Mouse (Mus musculus) intestine, postnatal 0 days (tissue): ENCODE data around the gene Cpd. TPM values are rescaled to one million over a fixed set of nuclear protein-coding genes. Genes with fewer than 3 reads are reported as not detected.

ENCODE experiments used
- ATAC-seq: fragments of 200-750 bp; cut with Nextera tagmentation; 2 replicates; pipeline ENCODE4 v1.8.0; 2017; ENCODE audit warnings: mild to moderate bottlenecking, moderate TSS enrichment, moderate library complexity
- H3K27ac ChIP-seq: fragments of 300-500 bp; sonication (generic); 2 replicates; pipeline ENCODE4 v1.5.1; 2014; ENCODE audit warnings: mild to moderate bottlenecking, low read depth, low read length, moderate library complexity
- H3K27me3 ChIP-seq: fragments of 300-500 bp; sonication (generic); replicated peaks from 2 replicates; pipeline ENCODE4 v1.6.1; 2014; ENCODE audit warnings: low read length, mixed read lengths; ENCODE audit not compliant: control insufficient read depth, insufficient read depth
- H3K36me3 ChIP-seq: fragments of 300-500 bp; sonication (generic); 2 replicates; pipeline ENCODE4 v1.6.1; 2014; ENCODE audit warnings: mild to moderate bottlenecking, moderate library complexity; ENCODE audit not compliant: control insufficient read depth, insufficient read depth
- H3K4me1 ChIP-seq: fragments of 300-500 bp; sonication (generic); replicated peaks from 2 replicates; pipeline ENCODE4 v1.6.1; 2014; ENCODE audit warnings: antibody characterized with exemption, low read length, mixed read lengths; ENCODE audit not compliant: control insufficient read depth, insufficient read depth
- H3K4me2 ChIP-seq: fragments of 300-500 bp; sonication (generic); replicated peaks from 2 replicates; pipeline ENCODE4 v1.6.1; 2014; ENCODE audit warnings: low read depth, mild to moderate bottlenecking, moderate library complexity
- H3K4me3 ChIP-seq: fragments of 300-500 bp; sonication (generic); 2 replicates; pipeline ENCODE4 v1.5.1; 2014; ENCODE audit warnings: low read depth, low read length
- H3K9ac ChIP-seq: fragments of 300-500 bp; sonication (generic); 2 replicates; pipeline ENCODE4 v1.6.1; 2014; ENCODE audit warnings: mild to moderate bottlenecking, low read depth, low read length
- H3K9me3 ChIP-seq: fragments of 300-500 bp; sonication (generic); 2 replicates; pipeline ENCODE4 v1.6.1; 2016; ENCODE audit warnings: mixed run types; ENCODE audit not compliant: control insufficient read depth
- CTCF ChIP-seq: sonication (generic); IDR thresholded peaks from 2 replicates; pipeline ENCODE4 v1.5.1; 2016; ENCODE audit warnings: low read depth, mild to moderate bottlenecking, control low read depth, antibody characterized with exemption, moderate library complexity
- WGBS: fragments of 180-500 bp; shearing (Covaris S2); extraction: QIAGEN DNeasy Blood & Tissue Kit; methylation state at CpG from one replicate; pipeline ENCODE4 v1.1.7; 2014; 5-methylcytosine and 5-hydroxymethylcytosine counted together
- polyA plus RNA-seq: library from polyadenylated mRNA; unstranded; fragments of >200 nt; fragmentation: Nextera tagmentation; extraction: Ambion mirVana; gene quantifications from 2 replicates; pipeline ENCODE4 v1.2.1, GENCODE M21; 2015

Cpd gene
- polyA plus RNA-seq, 1 experiment from 2014 or later = 10.1 TPM

DNA sequence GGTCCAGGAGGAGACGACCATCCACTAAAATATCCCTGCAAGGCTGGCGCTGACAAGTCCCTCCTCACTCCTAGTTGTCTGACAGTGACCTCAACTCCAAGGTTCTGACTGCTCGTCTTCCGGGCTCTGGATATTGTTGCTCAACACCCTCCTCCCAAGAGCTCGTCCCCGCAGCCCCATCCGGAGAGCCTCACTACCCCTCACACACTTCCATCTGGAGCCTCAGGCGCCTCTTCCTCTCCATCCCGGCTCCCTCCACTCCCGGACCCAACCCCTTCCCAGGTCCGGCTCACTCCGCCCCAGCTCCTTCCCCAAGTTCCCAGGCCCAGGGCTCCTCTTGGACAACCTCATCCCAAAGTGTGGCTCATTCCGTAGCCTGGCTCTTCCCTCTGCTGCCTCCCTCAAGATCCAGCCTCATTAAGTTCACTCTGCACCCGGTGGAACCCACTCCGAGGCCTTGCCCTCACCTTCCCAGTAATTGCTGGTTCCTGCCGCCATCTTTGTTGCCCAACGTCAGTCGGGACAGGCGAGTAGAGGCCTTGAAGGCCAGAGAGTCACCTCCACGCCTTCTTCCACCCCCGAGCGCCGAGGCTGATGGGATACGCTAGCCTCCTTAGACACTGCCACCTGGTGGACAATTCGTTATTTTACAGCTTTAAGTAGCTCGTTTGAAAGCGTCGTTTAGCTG lies 83.6 kb downstream of the Cpd start, which contains the start of gene Gosr1:
Gosr1 (minus strand) TSS at position 527 of the 688 bp plus-strand sequence.
- Histone ChIP-seq H3K27me3 (no peaks in the 10 kb centered on the region), H3K9ac (peak within 1 kb of the TSS; percentile 95), H3K36me3 (peaks cover 22% of the 10 kb centered on the region), H3K4me1 (no peaks in the 10 kb centered on the region), H3K4me2 (peak within 1 kb of the TSS; percentile 72), H3K4me3 (peak within 1 kb of the TSS; percentile 99), H3K27ac (peak within 1 kb of the TSS; percentile 94), H3K9me3 (no peaks in the 10 kb centered on the region)
- ATAC-seq = peak; percentile 96
- WGBS = 0% methylated on average over 28 of the region's 28 CpGs
- TF ChIP-seq CTCF = peak; percentile 99

DNA sequence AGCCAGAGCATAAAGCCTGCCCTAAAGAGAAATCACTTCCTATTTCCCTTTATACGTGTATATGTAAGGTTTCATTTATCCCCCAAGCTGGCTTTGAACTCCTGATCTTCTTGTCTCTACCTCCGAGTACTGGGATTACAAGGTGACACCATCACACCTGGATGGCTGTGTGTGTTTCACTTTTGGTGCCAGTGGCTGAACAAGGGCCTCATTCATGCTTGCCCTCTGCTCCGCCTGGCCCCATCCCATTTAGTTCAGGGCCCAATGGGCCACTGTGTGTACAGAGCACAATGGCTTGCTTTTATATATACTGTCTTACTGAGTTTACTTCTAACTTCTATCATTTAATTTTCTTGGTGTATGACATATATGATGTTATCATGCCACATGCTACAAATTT lies 94.5 kb downstream of the Cpd start:
- no peaks in the 10 kb centered on the region for H3K4me1 ChIP-seq
- no peak overlapping the region for H3K27ac ChIP-seq
- no peak for TF ChIP-seq CTCF
- H3K4me2 ChIP-seq = no peak overlapping the region
- 91% methylated on average over 3 of the region's 3 CpGs for WGBS
- H3K9ac ChIP-seq = no peak overlapping the region
- no peak for ATAC-seq
- no peaks in the 10 kb centered on the region for H3K27me3 ChIP-seq
- peaks cover 74% of the 10 kb centered on the region for H3K36me3 ChIP-seq
- no peaks in the 10 kb centered on the region for H3K9me3 ChIP-seq
- no peak overlapping the region for H3K4me3 ChIP-seq

DNA sequence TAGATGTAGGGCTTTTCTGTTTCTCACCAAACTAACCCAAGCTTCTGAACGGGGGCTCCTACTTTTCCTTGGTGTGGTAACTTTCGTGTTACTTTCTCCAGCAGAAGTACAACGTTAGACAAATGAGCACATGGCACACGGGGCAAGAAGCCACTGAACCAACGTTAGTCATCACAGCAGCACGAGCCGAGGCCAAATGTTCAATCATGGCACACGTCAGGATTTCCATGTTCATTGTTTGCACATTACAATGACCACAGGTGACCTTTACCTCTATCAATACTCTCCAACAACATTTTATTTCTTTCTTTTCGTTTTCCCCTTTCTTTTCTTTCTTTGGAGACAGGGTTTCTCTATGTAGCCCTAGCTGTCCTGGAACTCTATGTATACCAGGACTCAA lies 98.0 kb downstream of the Cpd start:
- Histone ChIP-seq H3K9ac (no peak overlapping the region), H3K36me3 (peaks cover 84% of the 10 kb centered on the region), H3K27me3 (no peaks in the 10 kb centered on the region), H3K27ac (no peak overlapping the region), H3K4me2 (no peak overlapping the region), H3K4me1 (no peaks in the 10 kb centered on the region), H3K4me3 (no peak overlapping the region), H3K9me3 (no peaks in the 10 kb centered on the region)
- no peak for ATAC-seq
- 90% methylated on average over 9 of the region's 9 CpGs for WGBS
- no peak for TF ChIP-seq CTCF

DNA sequence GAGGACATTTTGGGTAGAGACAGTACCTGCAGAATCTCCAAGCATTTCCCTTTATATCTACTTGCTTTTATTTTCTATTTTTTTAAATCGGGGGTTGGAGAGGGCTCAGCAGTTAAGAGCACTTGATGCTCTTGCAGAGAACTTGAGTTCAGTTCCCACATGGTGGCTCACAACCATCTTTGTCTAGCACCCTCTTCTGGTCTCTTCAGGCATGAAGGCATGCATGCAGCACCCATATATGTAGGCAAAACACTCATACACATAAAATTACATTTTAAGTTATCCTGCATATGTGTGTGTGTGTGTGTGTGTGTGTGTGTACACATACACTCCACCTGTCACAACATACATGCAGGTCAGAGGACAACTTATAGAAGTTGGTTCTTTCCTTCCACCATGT lies 100.9 kb downstream of the Cpd start:
- WGBS = 89% methylated on average over 1 of the region's 1 CpGs

DNA sequence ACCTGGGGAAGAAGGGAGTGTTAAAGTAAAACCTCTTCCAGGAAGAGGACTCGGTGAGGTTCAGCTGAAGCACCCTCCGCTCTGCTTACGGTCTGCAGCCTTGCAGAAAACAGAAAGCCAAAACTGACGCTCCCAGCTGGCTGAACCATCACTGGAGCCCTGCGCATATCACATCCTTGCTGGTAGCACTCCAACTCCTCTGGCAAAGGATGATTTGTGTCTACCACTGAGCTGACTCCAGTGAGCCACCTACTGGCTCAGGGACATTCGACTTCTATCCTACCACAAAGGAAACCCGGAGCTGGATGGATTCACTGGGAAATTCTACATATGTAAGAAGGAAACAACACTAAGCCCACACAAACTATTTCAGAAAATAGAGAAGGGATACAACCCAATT lies 102.3 kb downstream of the Cpd start:
- Histone ChIP-seq H3K36me3 (peaks cover 68% of the 10 kb centered on the region), H3K27ac (no peak overlapping the region), H3K4me1 (no peaks in the 10 kb centered on the region), H3K4me3 (no peak overlapping the region), H3K9ac (no peak overlapping the region), H3K4me2 (no peak overlapping the region), H3K9me3 (no peaks in the 10 kb centered on the region), H3K27me3 (no peaks in the 10 kb centered on the region)
- no peak for ATAC-seq
- TF ChIP-seq CTCF = peak; percentile 63
- 69% methylated on average over 7 of the region's 7 CpGs for WGBS

More for the DNA sequence above, 100.9 kb downstream of the Cpd start:
- Histone ChIP-seq H3K4me2 (no peak overlapping the region), H3K9me3 (no peaks in the 10 kb centered on the region), H3K4me3 (no peak overlapping the region), H3K27me3 (no peaks in the 10 kb centered on the region), H3K27ac (no peak overlapping the region), H3K9ac (no peak overlapping the region), H3K36me3 (peaks cover 77% of the 10 kb centered on the region), H3K4me1 (no peaks in the 10 kb centered on the region)
- ATAC-seq = no peak
- peak; percentile 31; the same call in 1 of the 2 replicates for TF ChIP-seq CTCF

- Histone ChIP-seq H3K9me3 (no peaks in the 10 kb centered on the region), H3K4me3 (no peak overlapping the region), H3K9ac (no peak overlapping the region), H3K36me3 (peaks cover 50% of the 10 kb centered on the region), H3K4me1 (no peaks in the 10 kb centered on the region), H3K27ac (no peak overlapping the region), H3K27me3 (no peaks in the 10 kb centered on the region), H3K4me2 (no peak overlapping the region)
- 93% methylated on average over 7 of the region's 7 CpGs for WGBS
- ATAC-seq = no peak
- TF ChIP-seq CTCF = no peak
Measured at GRCm38 (mm10) chr11:76742511-76742910, 104.3 kb downstream of the Cpd start.
